Mouse (Mus musculus) Muller cell, postnatal 12 days (primary cell): ENCODE measurements around the gene Tsfm.

ENCODE experiments used
- DNase-seq: peaks from one replicate; pipeline ENCODE4 v3.0.0-alpha.2; 2015; ENCODE audit errors: inconsistent ontology term

Tsfm gene

GRCm38 (mm10) chr10:127041774-127042338, 11.2 kb upstream of the Tsfm start:
- DNase-seq, result peak; percentile 95

- DNase-seq, result peak; percentile 72
Measured at GRCm38 (mm10) chr10:127041274-127041766, 10.7 kb upstream of the Tsfm start, which contains the start of the genes Mettl1 and Eef1akmt3. TSS of gene Mettl1 (plus strand) at chr10:127041414. TSS of gene Eef1akmt3 (minus strand) at chr10:127041513.

GRCm38 (mm10) chr10:127040569-127041214, 10.1 kb upstream of the Tsfm start:
- peak; percentile 61 for DNase-seq

GRCm38 (mm10) chr10:127037641-127038040, 7.0 kb upstream of the Tsfm start:
- DNase-seq, result no peak

GRCm38 (mm10) chr10:127036273-127036672, 5.6 kb upstream of the Tsfm start:
- DNase-seq, result no peak

- no peak for DNase-seq
Measured at GRCm38 (mm10) chr10:127033301-127033741, 2.7 kb upstream of the Tsfm start.

- no peak for DNase-seq
Measured at GRCm38 (mm10) chr10:127018422-127018821, 12.2 kb downstream of the Tsfm start.

- DNase-seq, result no peak
Measured at GRCm38 (mm10) chr10:127017071-127017470, 13.6 kb downstream of the Tsfm start.

GRCm38 (mm10) chr10:127016488-127016887, 14.2 kb downstream of the Tsfm start:
- no peak for DNase-seq

GRCm38 (mm10) chr10:127003806-127004205, 26.8 kb downstream of the Tsfm start:
- DNase-seq, result no peak

GRCm38 (mm10) chr10:127003334-127003733, 27.3 kb downstream of the Tsfm start:
- DNase-seq, result no peak

- DNase-seq, result no peak
Measured at GRCm38 (mm10) chr10:127002765-127003164, 27.9 kb downstream of the Tsfm start.

GRCm38 (mm10) chr10:127002056-127002455, 28.6 kb downstream of the Tsfm start:
- DNase-seq, result no peak

GRCm38 (mm10) chr10:127001297-127001696, 29.3 kb downstream of the Tsfm start:
- no peak for DNase-seq

- no peak for DNase-seq
Measured at GRCm38 (mm10) chr10:127000529-127000928, 30.1 kb downstream of the Tsfm start, which contains the start of gene Avil. TSS of gene Avil (plus strand) at chr10:127000709.

- DNase-seq, result no peak
Measured at GRCm38 (mm10) chr10:126997340-126998113, 33.1 kb downstream of the Tsfm start.

- no peak for DNase-seq
Measured at GRCm38 (mm10) chr10:126993621-126994020, 37.0 kb downstream of the Tsfm start.

GRCm38 (mm10) chr10:126991676-126992075, 39.0 kb downstream of the Tsfm start:
- peak; percentile 57 for DNase-seq

GRCm38 (mm10) chr10:126990313-126991056, 40.2 kb downstream of the Tsfm start:
- DNase-seq, result peak; percentile 87

- DNase-seq, result no peak
Measured at GRCm38 (mm10) chr10:126988513-126989165, 42.0 kb downstream of the Tsfm start.
